Mouse (Mus musculus): ENCODE results near the gene Naa10.

- TF ChIP-seq CTCF (IDR thresholded peaks at IDR 0.05; ENCODE audit: borderline replicate concordance, insufficient read depth, low read length) (no peak), POLR2A (IDR thresholded peaks at IDR 0.05; ENCODE audit: low read depth, low read length) (no peak)
Measured at GRCm38 (mm10) chrX:73895719-73896118, 26.0 kb downstream of the Naa10 start, which contains the start of gene L1cam.
